In the genomic region with DNA sequence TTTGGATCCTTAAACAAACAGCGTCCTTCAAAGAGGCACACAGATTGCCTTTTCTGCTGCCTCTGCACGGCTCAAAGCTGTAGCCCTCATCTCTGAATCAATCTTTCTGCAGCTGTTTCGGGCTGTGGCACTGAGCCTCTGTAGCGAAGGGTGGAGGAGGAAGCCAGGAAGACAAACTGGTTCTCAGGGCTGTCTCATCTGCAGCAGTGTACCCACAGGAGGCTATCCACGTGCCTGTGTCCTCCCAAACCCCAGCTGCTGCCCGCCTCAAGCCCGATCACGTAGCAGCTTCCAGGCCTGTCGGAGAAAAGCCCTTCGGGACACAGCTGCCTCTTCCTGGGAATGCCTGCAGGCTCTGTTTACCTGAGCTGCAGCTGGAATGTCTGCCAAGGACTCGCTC, we compare ENCODE assay signal across 9 mouse cellular contexts.
DNase-seq lines count a peak whose midpoint lies in the region; ATAC-seq lines count a peak whose summit lies in the region.
"Had no signal": no experiment of that assay in that cellular context is flagged by ENCODE, and none has a peak within 500 bp of the region (broad histone marks: within the 10 kb centered on the region; RNA-seq: fewer than 3 reads in every experiment).

No protein-coding gene starts in this region.

- DNase-seq in 3134 (ENCODE audit: extremely low read depth, insufficient read length, low spot score) = peak; percentile 41
- peak; percentile 82 for DNase-seq in brain, adult 2 months (ENCODE audit: low read depth, low spot score)
- DNase-seq in frontal cortex, postnatal 36 days (ENCODE audit: low spot score in 2 of 2) = peak; percentile 62 to 67
- DNase-seq in left cerebral cortex, adult 11 months (ENCODE audit: low spot score) = peak; percentile 49
- peak; percentile 23 for DNase-seq in right cerebral cortex, postnatal 14 days

- H3K4me1 ChIP-seq in hindbrain, embryonic 12.5 days = peaks cover 13% of the 10 kb centered on the region
- H3K4me1 ChIP-seq in lung, embryonic 16.5 days (replicated peaks; ENCODE audit: control insufficient read depth, insufficient read depth, low read length) = peaks cover 22% of the 10 kb centered on the region

- H3K4me3 ChIP-seq in hindbrain, embryonic 12.5 days = no peak overlapping the region
- peak overlapping the region; percentile 32 for H3K4me3 ChIP-seq in lung, embryonic 16.5 days (ENCODE audit: low read length)

- peak; percentile 64; the same call in 1 of the 2 replicates for ATAC-seq in hindbrain, embryonic 12.5 days (ENCODE audit: low FRiP score)
- ATAC-seq in lung, embryonic 16.5 days (ENCODE audit: low read depth) = peak; percentile 87
- no peak for ATAC-seq in monocyte, adult 5-6 weeks (replicated peaks; ENCODE audit: insufficient number of reproducible peaks, low FRiP score, low TSS enrichment, poor library complexity, severe bottlenecking)

- no peaks in the 10 kb centered on the region for H3K9me3 ChIP-seq in hindbrain, embryonic 12.5 days (replicated peaks)
- H3K9me3 ChIP-seq in lung, embryonic 16.5 days (ENCODE audit: control insufficient read depth, low read length) = no peaks in the 10 kb centered on the region

- H3K9ac ChIP-seq in hindbrain, embryonic 12.5 days = peak overlapping the region; percentile 40; the same call in 1 of the 2 replicates
- H3K9ac ChIP-seq in lung, embryonic 16.5 days (ENCODE audit: low read length) = peak overlapping the region; percentile 57

- H3K27ac ChIP-seq in hindbrain, embryonic 12.5 days = 0 out of 2 replicates have a peak overlapping the region, but pooled peaks have one; percentile 40
- peak overlapping the region; percentile 90 for H3K27ac ChIP-seq in lung, embryonic 16.5 days (ENCODE audit: low read length)

- H3K36me3 ChIP-seq in hindbrain, embryonic 12.5 days = no peaks in the 10 kb centered on the region
- no peaks in the 10 kb centered on the region for H3K36me3 ChIP-seq in lung, embryonic 16.5 days (ENCODE audit: control insufficient read depth, insufficient read depth, low read length)
- H3K36me3 ChIP-seq: G1E had no signal

- H3K27me3 ChIP-seq in hindbrain, embryonic 12.5 days = no peaks in the 10 kb centered on the region
- no peaks in the 10 kb centered on the region for H3K27me3 ChIP-seq in lung, embryonic 16.5 days (ENCODE audit: control insufficient read depth, insufficient read depth, low read depth, low read length)

- H3K4me2 ChIP-seq in hindbrain, embryonic 12.5 days (replicated peaks) = peak overlapping the region; percentile 45
- peak overlapping the region; percentile 52 for H3K4me2 ChIP-seq in lung, embryonic 16.5 days (ENCODE audit: low read depth, low read length)

- 9% methylated on average over 11 of the region's 11 CpGs for WGBS in hindbrain, embryonic 12.5 days
- 4% methylated on average over 11 of the region's 11 CpGs for WGBS in lung, embryonic 16.5 days

Comparison
In these comparisons a context has a peak if more than half of its experiments do, and no peak if none do; other contexts are left out.
1. DNase-seq: peak in every context shown above with its lines; median percentile 82 in brain, adult 2 months; 64 in frontal cortex, postnatal 36 days; 49 in left cerebral cortex, adult 11 months; 41 in 3134; 23 in right cerebral cortex, postnatal 14 days.